Mouse (Mus musculus) neural tube, embryonic 14.5 days (tissue): Measurements from ENCODE around the gene Dscam. TPM values are rescaled to one million over a fixed set of nuclear protein-coding genes. Genes with fewer than 3 reads are reported as not detected.

Source experiments
- ATAC-seq: fragments of 200-750 bp; cut with Nextera tagmentation; 2 replicates; pipeline ENCODE4 v1.8.0; 2017; ENCODE audit warnings: low read depth, mild to moderate bottlenecking, moderate TSS enrichment, moderate library complexity
- H3K27ac ChIP-seq: fragments of 300-500 bp; sonication (generic); 2 replicates; pipeline ENCODE4 v1.5.1; 2014; ENCODE audit warnings: low read depth, mild to moderate bottlenecking, control low read depth, low read length, moderate library complexity, mixed read lengths
- H3K27me3 ChIP-seq: fragments of 300-500 bp; sonication (generic); 2 replicates; pipeline ENCODE4 v1.6.1; 2014; ENCODE audit warnings: low read length; ENCODE audit not compliant: control insufficient read depth, insufficient read depth
- H3K36me3 ChIP-seq: fragments of 300-500 bp; sonication (generic); 2 replicates; pipeline ENCODE4 v1.6.1; 2014; ENCODE audit warnings: low read length, mixed read lengths; ENCODE audit not compliant: control insufficient read depth, insufficient read depth
- H3K4me1 ChIP-seq: fragments of 300-500 bp; sonication (generic); 2 replicates; pipeline ENCODE4 v1.6.1; 2014; ENCODE audit warnings: low read length; ENCODE audit not compliant: control insufficient read depth, insufficient read depth
- H3K4me2 ChIP-seq: fragments of 300-500 bp; sonication (generic); 2 replicates; pipeline ENCODE4 v1.6.1; 2014; ENCODE audit warnings: mild to moderate bottlenecking, low read depth, low read length, control low read depth
- H3K4me3 ChIP-seq: fragments of 300-500 bp; sonication (generic); 2 replicates; pipeline ENCODE4 v1.5.1; 2014; ENCODE audit warnings: low read depth, low read length, control low read depth, mixed read lengths
- H3K9ac ChIP-seq: fragments of 300-500 bp; sonication (generic); replicated peaks from 2 replicates; pipeline ENCODE4 v1.6.1; 2014; ENCODE audit warnings: low read depth, mild to moderate bottlenecking, control low read depth, low read length, mixed read lengths
- H3K9me3 ChIP-seq: fragments of 300-500 bp; sonication (generic); 2 replicates; pipeline ENCODE4 v1.6.1; 2016; ENCODE audit warnings: low read length; ENCODE audit not compliant: control insufficient read depth
- WGBS: fragments of 180-500 bp; shearing (Covaris S2); extraction: QIAGEN DNeasy Blood & Tissue Kit; methylation state at CpG from one replicate; pipeline ENCODE4 v1.1.7; 2014; 5-methylcytosine and 5-hydroxymethylcytosine counted together
- polyA plus RNA-seq: library from polyadenylated mRNA; unstranded; fragments of >200 nt; fragmentation: Nextera tagmentation; extraction: Ambion mirVana; gene quantifications from 2 replicates; pipeline ENCODE4 v1.2.1, GENCODE M21; 2014

The Dscam gene
- polyA plus RNA-seq, 1 experiment from 2014 or later, result 19.9 TPM

- H3K27ac ChIP-seq, result no peak overlapping the region
- ATAC-seq, result no peak
- no peak overlapping the region for H3K4me2 ChIP-seq
- H3K9me3 ChIP-seq, result no peaks in the 10 kb centered on the region
- H3K4me3 ChIP-seq, result no peak overlapping the region
- WGBS, result 90% methylated on average over 1 of the region's 1 CpGs
- no peak overlapping the region for H3K9ac ChIP-seq
- no peaks in the 10 kb centered on the region for H3K27me3 ChIP-seq
- H3K4me1 ChIP-seq, result no peaks in the 10 kb centered on the region
- H3K36me3 ChIP-seq, result no peaks in the 10 kb centered on the region
Measured at GRCm38 (mm10) chr16:97190604-97191003, 20.1 kb upstream of the Dscam start.

- H3K4me3 ChIP-seq, result no peak overlapping the region
- H3K27ac ChIP-seq, result peak overlapping the region; percentile 94
- ATAC-seq, result peak; percentile 70
- no peak overlapping the region for H3K9ac ChIP-seq
- H3K4me2 ChIP-seq, result peak overlapping the region; percentile 74
- WGBS, result 44% methylated on average over 8 of the region's 8 CpGs
- peaks cover 6% of the 10 kb centered on the region; the same call in 1 of the 2 replicates for H3K27me3 ChIP-seq
- H3K36me3 ChIP-seq, result no peaks in the 10 kb centered on the region
- H3K4me1 ChIP-seq, result peaks cover 14% of the 10 kb centered on the region; the same call in 1 of the 2 replicates
- no peaks in the 10 kb centered on the region for H3K9me3 ChIP-seq
Measured at GRCm38 (mm10) chr16:97171500-97171899, 948 bp upstream of the Dscam start.

GRCm38 (mm10) chr16:97169901-97170512 lies 545 bp downstream of the Dscam start:
- under 1% methylated on average over 50 of the region's 51 CpGs for WGBS
- H3K27ac ChIP-seq, result peak overlapping the region; percentile 94
- peak overlapping the region; percentile 74 for H3K4me2 ChIP-seq
- no peaks in the 10 kb centered on the region for H3K36me3 ChIP-seq
- peak overlapping the region; percentile 69 for H3K4me3 ChIP-seq
- H3K27me3 ChIP-seq, result peaks cover 6% of the 10 kb centered on the region; the same call in 1 of the 2 replicates
- peak; percentile 32 for ATAC-seq
- H3K9ac ChIP-seq, result peak overlapping the region; percentile 95
- H3K9me3 ChIP-seq, result no peaks in the 10 kb centered on the region
- H3K4me1 ChIP-seq, result peaks cover 15% of the 10 kb centered on the region; the same call in 1 of the 2 replicates

- ATAC-seq, result no peak
- peaks cover 23% of the 10 kb centered on the region; the same call in 1 of the 2 replicates for H3K4me1 ChIP-seq
- peak overlapping the region; percentile 74 for H3K4me2 ChIP-seq
- peak overlapping the region; percentile 95 for H3K9ac ChIP-seq
- H3K9me3 ChIP-seq, result no peaks in the 10 kb centered on the region
- peak overlapping the region; percentile 94 for H3K27ac ChIP-seq
- H3K36me3 ChIP-seq, result no peaks in the 10 kb centered on the region
- WGBS, result 33% methylated on average over 3 of the region's 3 CpGs
- peaks cover 6% of the 10 kb centered on the region; the same call in 1 of the 2 replicates for H3K27me3 ChIP-seq
- peak overlapping the region; percentile 69 for H3K4me3 ChIP-seq
Measured at GRCm38 (mm10) chr16:97168614-97169013, 1.9 kb downstream of the Dscam start.

GRCm38 (mm10) chr16:97168030-97168429 lies 2.5 kb downstream of the Dscam start:
- Histone ChIP-seq H3K4me2 (peak overlapping the region; percentile 74), H3K9ac (no peak overlapping the region; the same call in 1 of the 2 replicates), H3K4me1 (peaks cover 23% of the 10 kb centered on the region; the same call in 1 of the 2 replicates), H3K27ac (no peak overlapping the region), H3K4me3 (peak overlapping the region; percentile 69), H3K36me3 (no peaks in the 10 kb centered on the region), H3K9me3 (no peaks in the 10 kb centered on the region), H3K27me3 (peaks cover 6% of the 10 kb centered on the region; the same call in 1 of the 2 replicates)
- 67% methylated on average over 1 of the region's 1 CpGs for WGBS
- no peak for ATAC-seq

- 16% methylated on average over 2 of the region's 2 CpGs for WGBS
- Histone ChIP-seq H3K36me3 (no peaks in the 10 kb centered on the region), H3K9me3 (no peaks in the 10 kb centered on the region), H3K9ac (no peak overlapping the region; the same call in 1 of the 2 replicates), H3K27ac (peak overlapping the region; percentile 81), H3K4me1 (peaks cover 17% of the 10 kb centered on the region; the same call in 1 of the 2 replicates), H3K27me3 (peaks cover 6% of the 10 kb centered on the region; the same call in 1 of the 2 replicates), H3K4me2 (peak overlapping the region; percentile 92), H3K4me3 (peak overlapping the region; percentile 32)
- ATAC-seq, result no peak
Measured at GRCm38 (mm10) chr16:97166166-97166565, 4.4 kb downstream of the Dscam start.

- peaks cover 17% of the 10 kb centered on the region; the same call in 1 of the 2 replicates for H3K4me1 ChIP-seq
- H3K36me3 ChIP-seq, result no peaks in the 10 kb centered on the region
- H3K4me3 ChIP-seq, result peak overlapping the region; percentile 32
- peak overlapping the region; percentile 81 for H3K27ac ChIP-seq
- peaks cover 4% of the 10 kb centered on the region; the same call in 1 of the 2 replicates for H3K27me3 ChIP-seq
- WGBS, result 1% methylated on average over 21 of the region's 21 CpGs
- peak; percentile 83 for ATAC-seq
- H3K9me3 ChIP-seq, result no peaks in the 10 kb centered on the region
- H3K9ac ChIP-seq, result peak overlapping the region; percentile 68
- peak overlapping the region; percentile 92 for H3K4me2 ChIP-seq
Measured at GRCm38 (mm10) chr16:97165444-97166121, 5.0 kb downstream of the Dscam start.

GRCm38 (mm10) chr16:97158279-97158678 lies 12.3 kb downstream of the Dscam start:
- no peaks in the 10 kb centered on the region for H3K4me1 ChIP-seq
- no peak for ATAC-seq
- no peak overlapping the region for H3K4me2 ChIP-seq
- WGBS, result 47% methylated on average over 4 of the region's 4 CpGs
- no peak overlapping the region for H3K27ac ChIP-seq
- no peaks in the 10 kb centered on the region for H3K27me3 ChIP-seq
- no peak overlapping the region for H3K9ac ChIP-seq
- H3K9me3 ChIP-seq, result no peaks in the 10 kb centered on the region
- no peaks in the 10 kb centered on the region for H3K36me3 ChIP-seq
- no peak overlapping the region for H3K4me3 ChIP-seq
